Mouse (Mus musculus) left cerebral cortex, adult 11 months (tissue): ENCODE data around the gene Zbtb18.
"Not testable (repeated sequence)": the region's sequence is repeated elsewhere in the genome, so short reads cannot be mapped to it uniquely, and the experiment has no call there.

Experiments used
- DNase-seq: peaks from one replicate; pipeline ENCODE4 v3.0.0; 2022; ENCODE audit warnings: low spot score

Zbtb18 gene

DNA sequence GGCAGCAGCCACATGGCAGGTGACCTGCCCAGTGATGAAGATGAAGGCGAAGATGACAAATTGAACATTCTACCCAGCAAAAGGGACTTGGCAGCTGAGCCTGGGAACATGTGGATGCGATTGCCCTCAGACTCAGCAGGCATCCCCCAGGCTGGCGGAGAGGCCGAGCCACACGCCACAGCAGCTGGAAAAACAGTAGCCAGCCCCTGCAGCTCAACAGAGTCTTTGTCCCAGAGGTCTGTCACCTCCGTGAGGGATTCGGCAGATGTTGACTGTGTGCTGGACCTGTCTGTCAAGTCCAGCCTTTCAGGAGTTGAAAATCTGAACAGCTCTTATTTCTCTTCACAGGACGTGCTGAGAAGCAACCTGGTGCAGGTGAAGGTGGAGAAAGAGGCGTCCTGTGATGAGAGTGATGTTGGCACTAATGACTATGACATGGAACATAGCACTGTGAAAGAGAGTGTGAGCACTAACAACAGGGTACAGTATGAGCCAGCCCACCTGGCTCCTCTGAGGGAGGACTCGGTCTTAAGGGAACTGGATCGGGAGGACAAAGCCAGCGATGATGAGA, 5.5 kb downstream of the Zbtb18 start:
- DNase-seq = no peak

DNA sequence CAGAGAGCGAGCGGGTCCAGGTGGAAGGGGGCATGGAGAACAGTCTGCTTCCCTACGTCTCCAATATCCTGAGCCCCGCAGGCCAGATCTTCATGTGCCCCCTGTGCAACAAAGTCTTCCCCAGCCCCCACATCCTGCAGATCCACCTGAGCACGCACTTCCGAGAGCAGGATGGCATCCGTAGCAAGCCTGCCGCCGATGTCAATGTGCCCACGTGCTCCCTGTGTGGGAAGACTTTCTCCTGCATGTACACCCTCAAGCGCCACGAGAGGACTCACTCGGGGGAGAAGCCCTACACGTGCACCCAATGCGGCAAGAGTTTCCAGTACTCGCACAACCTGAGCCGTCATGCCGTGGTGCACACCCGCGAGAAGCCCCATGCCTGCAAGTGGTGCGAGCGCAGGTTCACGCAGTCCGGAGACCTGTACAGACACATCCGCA, 6.0 kb downstream of the Zbtb18 start:
- no peak for DNase-seq

DNA sequence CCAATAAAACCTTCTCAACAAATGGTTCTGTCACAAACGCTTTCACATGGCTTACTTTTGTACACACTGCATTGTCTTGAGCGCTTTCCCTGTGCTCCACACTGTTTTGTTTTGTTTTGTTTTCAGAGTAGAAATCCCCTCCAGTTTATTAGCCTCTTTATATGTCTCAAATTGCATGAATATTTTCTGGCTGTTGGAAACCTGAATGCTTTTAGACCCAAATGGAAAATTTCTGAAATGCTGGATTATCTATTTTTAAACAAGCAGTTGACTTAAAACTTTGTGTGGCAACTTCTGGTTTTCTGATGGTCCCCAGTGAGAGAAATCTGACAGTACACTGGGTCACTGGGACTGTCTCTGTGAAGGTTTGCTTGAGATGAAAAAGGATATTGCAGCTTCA, 6.8 kb downstream of the Zbtb18 start:
- no peak for DNase-seq

DNA sequence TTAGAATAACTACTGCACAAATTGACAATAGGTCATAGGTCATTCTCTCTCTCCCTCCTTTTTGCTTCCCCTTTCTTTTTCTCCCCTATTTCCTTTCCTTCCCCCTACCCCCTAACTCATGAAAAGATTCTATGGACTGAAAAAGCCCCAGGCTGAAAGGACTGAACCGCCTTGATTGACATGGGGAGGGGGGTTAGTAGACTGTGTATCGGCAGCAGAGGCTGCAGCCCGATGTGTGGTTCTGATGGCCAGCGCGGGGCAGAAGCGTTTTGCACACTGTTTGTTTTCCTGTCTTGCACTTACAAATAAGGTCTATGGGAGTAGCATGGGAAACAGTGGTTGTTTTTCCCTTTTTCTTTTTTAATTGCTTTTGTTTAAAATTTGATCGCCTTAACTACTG, 7.7 kb downstream of the Zbtb18 start:
- DNase-seq = not testable (repeated sequence)

DNA sequence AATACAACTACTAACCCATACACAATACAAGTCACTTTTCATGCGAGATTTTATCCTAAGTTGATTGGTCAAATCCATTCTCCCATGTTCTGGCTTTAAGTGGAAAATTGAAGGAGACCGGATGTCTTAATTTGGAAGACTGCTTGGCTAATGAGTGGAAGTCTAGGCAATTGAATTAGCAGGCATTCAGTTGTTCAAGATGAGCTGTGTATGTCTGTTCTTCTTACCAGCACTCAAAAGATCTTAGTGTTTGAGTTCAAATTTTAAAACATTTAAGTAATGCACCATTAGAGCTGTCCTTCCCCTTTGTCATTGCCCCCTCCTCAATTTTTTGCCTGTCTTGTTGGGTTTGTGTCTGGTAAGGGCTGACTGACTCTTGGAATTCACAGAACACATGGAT, 8.9 kb downstream of the Zbtb18 start:
- no peak for DNase-seq

DNA sequence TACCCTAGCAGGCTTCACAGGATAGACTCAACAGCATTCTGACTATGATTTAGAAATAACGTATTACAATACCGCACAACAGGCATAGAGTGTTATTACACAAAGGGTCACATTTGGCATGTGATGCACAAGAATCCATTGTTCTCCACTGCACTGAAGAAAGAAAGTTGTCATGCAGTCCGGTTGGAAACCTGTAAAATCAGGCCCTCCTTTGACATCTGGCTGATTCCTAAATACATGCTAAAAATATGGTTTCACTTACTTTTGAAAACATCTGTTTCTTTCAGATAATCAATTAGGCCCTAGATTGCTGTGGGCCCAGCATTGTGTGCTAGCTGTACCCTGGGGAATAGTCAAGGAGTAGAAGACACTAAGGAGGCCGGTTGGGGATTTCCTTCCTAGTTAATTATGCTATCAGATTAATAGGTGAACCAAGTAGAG, 9.9 kb downstream of the Zbtb18 start:
- DNase-seq = no peak

DNA sequence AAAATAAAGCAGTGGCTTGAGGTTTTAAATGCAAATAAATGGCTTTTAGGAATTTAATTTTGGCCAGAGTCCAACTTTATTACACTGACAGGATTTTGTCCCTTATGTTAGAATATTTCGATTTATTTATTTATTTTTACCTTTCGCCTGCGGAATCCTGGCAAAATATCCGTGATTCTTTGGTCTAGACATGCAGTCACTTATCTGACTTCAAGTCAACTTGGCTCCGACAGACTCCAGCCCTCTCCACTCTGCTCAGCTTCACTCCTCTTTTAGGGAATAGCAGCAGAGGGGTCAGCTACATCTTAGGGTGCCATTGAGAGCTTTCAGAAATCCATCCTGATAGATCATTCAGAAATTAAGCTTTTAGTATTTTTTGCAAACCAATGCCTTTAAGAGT, 10.8 kb downstream of the Zbtb18 start:
- DNase-seq = no peak

DNA sequence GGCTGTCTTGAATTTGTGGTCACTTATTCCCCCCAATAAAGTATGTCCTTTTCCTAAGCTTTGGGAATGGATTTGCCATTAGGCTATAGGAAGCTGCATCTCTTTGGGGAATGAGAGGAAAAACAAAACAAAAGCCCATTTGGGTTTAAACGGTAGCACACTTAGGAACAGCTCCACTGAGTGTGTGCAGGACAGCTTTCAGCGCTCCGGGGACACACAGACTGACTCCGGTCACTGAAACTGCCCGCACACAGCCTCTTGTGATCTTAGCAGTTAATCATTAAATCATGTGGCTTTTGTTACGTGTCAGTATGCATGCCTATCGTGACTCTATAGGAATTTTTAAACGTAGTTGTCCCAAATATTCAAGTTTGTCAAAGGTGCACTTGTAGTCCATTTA, 11.7 kb downstream of the Zbtb18 start:
- DNase-seq = no peak

DNA sequence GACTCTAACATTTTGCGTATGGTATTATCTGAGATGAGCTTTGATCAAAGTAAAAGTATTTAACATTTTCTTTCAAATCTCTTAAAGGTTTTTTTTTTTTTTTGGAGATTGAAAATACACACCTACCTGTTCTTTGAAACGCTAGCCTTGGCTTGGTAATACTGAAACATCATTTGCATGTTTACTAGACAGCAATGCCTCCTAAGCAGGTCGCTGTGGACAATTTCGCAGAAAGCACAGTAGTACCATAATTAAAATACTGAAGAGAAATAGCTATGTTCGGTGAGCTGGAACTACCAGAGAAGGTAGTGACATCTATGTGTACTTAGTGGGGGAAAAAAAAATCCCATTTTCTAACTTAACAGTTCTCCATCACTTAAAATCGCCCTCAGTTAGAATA, 12.3 kb downstream of the Zbtb18 start:
- no peak for DNase-seq

DNA sequence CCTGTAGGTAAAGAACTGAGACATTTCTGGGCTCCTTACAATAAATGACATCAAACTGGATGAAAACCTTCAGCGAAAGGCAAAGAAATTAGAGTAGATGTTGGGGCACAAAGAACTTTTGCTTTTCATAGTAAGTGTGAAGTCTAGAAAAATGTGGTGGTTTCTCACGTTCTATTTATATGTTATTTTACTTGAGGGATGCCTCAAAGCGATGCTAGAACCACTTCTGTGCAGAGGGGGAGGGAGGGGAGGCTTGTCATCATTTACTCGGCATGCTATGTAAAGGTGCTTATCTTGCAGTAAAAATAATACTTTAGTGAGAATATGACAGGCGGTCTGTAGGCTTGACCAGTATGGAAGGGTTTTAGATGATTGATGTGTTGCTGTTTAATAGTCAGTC, 13.3 kb downstream of the Zbtb18 start:
- no peak for DNase-seq

DNA sequence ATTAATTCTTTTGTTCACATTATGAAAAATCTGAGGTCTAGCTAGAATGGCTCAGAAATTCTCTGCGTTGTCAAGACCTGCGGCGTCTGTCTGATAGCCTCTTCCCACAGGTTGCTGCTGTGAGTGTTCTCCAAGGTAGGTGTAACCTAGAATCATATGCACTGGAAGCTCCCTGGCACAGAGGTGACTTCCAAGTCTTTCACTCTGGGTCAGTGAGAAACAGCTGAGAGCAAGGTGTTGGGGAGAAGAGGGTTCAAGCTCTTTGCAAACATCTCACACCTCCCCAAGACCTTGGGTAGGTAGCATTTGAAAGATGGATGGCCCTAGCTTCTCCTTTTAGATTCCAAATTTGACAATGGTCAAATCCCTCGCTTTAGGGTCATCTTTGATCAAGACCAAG, 14.1 kb downstream of the Zbtb18 start:
- DNase-seq = no peak

DNA sequence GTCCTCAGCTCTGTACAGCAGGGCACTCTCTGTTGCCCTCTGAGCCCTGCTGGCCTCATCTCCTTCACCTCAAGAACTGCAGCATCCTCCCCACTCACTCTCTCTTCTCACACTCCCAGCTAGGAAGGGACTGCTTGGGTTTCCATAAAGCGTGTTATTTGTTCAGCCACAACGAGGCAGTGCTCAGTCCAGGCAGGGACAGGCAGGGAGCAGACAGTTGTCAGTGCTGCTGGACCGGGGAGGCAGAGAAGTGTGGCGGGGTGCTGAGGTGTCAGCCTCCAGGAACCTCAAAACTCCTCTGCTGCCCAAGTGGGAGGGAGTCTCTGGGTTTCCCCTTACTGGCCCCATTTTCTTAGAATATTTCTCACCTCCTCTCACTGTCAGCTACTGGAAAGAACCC, 14.6 kb downstream of the Zbtb18 start:
- no peak for DNase-seq

DNA sequence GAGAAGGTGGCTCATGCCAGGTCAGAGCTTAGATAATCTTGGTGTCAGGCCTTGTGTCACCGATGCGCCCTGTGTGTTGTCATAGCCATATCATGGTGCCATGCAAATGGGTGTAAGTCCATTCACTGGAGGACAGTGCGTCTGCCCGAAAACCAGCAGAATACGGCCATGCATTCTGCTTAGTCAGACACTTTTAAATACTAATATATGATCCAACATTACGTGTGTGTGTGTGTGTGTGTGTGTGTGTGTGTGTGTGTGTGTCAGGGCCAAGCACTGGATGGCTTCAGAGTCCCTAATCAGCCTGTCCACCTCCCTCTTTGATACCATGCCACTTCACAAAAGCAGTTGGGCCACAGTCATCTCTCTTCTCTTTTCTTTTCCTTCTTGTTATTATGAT, 15.8 kb downstream of the Zbtb18 start:
- no peak for DNase-seq

DNA sequence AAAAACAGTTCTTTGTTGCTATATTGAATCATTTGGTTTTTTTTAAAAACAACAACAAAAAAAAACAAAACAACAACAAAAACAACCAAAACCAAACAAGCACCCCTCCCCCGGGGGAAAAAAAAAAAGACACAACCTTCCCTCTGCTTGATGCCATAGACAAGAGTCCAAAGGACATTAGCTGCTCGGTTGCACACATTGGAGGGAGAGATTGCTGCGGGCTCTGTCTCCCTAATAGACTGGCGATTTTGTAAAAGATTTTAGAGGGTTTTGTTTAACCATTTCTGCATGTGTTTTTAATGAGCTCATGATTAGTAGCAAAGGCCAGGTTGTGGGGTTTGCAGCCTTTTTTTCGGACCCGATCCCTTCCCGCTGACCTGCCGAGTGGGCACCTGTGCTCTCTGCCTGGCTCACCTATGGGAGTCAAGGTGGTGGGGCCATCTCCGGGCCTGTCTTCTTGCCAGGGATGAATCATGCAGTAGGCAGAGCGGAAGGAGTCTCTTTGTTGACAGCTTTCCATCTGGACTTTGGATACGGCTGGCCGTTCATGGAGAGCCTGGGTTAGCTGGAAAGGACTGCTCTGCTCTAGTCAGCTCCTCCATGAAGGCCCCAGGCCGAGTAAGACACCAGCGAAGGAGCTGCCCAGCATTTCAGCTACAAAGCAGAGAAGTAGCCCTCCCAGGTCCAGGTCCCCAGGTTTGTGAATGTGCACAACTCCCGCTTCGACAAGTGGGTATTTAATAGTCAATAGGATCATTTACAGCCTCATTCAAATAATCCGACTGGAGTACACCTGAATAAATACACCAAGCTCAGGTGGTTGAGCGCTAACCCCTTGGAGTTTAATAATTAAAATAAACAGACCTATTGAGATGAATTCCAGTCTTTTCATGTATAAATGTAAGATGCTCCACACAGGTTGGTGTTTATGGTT, 16.6 kb downstream of the Zbtb18 start:
- DNase-seq = no peak

DNA sequence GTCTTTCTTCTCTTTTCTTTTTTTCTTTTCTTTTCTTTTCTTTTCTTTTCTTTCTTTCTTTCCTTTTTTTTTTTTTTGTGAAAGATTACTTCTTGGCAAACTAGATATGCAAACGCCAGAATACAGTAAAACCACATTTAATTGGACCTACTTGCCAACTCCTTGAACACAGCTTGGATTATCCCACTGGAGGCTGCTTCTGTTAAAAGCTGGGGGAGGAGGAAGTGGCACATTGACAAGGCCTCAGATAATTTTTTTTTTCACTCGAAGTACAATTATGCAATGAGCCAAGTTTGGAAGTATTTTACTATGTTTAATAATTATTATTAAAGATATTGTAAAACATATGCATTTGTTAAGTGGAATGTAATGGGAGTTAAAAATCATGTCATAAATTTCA, 17.4 kb downstream of the Zbtb18 start:
- no peak for DNase-seq

DNA sequence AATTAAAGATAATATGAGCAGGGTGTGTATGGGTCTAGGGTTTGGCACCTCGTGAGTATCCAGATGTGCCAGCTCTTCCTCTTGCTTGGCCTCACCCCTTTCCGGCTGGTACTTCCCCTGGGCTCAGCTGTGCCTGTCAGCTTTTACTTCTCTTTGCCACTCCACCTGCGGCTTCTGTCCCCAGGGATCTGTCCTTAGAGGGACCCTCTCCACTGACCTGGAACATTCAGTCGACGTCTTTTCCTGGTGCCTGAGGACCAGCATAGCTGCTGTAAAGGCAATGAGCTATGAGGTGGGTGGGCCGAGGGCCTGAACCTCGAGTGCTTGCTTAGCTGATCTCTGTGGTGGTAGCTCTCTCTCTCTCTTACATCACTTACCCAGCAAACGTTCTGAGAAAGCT, 25.0 kb downstream of the Zbtb18 start:
- DNase-seq = no peak

DNA sequence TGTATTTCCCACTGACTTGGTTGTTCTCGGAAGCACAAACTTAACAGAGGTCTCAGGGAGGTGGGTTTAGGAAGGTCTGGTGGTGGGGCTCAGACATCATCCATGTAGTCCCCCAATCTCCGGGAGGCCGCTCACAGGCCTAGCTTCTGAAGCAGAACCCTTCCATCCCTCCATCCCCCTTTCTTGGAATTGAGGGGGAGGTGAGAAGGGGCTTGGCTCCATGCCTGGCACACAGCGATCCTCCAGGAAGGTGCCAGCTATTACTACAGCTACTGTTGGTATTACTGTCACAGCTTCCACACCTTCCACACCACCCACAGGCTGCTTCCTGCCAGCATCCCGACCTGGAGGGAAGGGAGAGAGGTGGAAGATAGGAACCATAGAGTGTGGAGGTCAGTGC, 26.3 kb downstream of the Zbtb18 start:
- DNase-seq = peak; percentile 30

DNA sequence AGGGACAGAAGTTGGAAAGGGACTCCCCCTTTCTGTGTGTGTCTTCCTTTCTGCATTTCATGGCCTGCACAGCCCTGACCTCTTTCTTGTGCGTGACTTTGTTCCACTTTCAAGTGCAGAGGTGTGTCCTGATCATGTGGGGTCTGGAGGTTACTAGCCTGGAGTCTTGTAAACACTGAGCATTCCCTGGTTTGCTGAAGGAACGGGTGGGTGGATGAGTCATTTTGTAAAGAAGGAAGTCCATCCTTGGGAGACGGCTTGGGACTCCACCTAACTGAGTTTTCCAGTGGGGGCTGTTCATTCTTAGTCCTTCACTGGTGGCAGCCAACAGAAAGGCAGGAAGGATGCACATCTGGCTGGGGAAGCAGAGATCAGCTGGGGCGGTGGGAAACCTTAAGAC, 27.9 kb downstream of the Zbtb18 start:
- no peak for DNase-seq

DNA sequence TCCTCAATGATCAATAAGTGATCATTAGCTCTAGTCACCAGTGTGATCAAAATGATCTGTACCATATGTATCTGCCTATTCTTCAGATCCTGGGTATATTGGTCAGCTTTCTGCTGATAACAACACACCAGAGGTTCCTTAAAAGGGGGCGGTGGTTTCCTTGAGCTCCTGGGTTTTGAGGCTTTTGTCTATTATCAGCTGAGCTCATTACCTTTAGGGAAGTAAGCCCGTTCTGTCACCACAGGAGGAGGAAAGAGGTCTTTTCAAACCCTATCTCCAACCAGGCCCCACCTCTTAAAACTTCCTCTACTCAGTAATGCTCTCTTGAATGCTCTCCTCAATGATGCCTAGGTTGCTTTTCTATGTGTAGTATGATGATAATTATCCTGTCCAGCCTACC, 28.8 kb downstream of the Zbtb18 start:
- DNase-seq = no peak

DNA sequence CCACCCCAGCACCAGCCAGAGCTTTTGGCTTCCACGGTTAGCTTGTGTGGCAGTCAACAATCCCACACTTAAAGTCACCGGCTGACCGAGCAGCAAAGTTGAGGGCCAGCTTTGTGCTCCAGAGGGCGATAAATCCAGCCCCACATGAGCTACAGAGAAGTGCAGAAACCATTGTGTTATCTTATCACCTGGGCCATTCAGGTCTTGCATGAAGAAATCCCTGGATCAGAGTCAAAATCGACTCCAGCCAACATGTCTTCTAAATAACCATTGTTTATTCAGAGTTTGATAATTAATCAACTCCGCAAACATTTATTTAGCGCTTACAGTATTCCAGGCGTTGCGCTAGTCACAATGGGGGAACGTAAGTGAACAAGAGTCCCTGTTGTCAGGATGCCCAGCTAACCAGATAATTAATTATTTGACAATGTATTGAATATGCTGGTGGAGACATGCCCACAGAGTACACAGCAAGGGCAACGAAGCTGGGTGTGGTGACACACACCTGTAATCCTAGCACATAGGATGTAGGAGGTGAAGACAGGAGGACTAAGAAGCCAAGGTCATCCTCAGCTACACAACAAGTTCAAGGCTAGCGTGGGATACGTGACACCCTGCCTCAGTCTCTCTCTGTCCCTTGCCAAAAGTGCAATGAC, 33.5 kb downstream of the Zbtb18 start:
- DNase-seq = no peak

DNA sequence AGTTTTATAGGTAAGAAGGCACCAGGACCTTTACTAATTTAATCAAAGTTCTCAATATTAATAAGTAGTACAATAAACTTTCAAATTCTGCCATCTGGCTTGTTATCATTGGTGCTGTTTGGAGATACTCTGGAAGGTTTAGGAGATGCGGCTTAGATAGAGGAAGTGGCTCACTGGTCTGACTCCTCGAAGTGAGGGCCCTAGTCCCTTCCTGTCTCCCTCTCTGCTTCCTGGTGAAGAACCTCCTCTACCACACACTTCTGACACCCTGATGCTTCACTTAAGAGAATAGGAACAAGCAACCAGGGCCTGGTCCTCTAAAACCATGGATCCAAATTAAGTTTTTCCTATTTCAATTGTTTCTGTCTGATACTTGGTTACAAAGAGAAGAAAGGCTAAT, 36.4 kb downstream of the Zbtb18 start:
- no peak for DNase-seq

DNA sequence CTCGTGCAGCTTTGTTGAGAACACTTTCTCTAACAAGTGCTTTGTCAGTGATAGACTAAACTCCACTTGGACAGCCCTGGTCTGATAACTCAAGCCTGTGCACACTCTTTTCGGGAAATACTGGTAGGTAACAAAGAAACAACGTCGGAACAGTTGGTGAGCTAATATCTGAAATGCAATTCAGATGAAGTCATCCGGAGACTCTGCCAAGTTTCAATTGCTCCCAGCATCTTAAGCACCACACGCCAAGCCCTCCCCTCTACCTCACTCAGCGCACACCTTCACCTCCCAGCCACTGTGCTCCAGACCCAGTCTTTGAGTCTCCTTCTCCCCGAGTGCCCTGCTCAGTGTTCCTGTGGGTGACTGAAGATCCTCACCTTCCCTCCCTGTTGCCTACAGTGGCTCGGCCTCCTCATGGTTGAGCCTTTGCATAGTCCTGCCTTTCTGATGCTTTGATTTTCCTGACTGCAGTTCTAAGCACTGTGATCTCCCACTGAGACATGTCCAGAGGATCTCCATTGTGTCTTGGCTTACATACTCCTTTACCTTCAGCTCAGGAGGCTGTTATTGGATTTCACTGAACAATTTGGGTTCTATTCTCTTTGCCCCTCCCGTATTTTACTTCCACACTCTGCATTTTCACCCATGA, 37.3 kb downstream of the Zbtb18 start:
- no peak for DNase-seq

DNA sequence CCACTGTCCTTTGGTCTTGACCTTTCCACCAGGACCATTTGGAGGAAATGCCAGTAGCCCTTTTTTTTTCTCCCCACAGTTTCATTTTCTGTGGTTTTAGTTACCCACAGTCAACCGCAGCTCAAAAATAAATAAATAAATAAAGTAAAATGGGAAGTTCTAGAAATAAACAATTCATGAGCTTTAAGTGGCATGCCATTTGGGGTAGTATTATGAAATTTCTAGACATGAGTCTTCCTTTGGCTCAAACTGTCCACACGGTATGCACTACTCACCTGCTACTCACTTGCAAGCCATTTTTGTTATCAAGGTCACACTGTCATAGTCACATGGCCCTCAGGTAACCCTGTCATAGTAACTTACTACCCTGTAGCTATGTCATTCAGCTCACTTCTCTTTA, 41.5 kb downstream of the Zbtb18 start:
- no peak for DNase-seq
